Mouse (Mus musculus): ENCODE data around the gene Bcar1.

- TF ChIP-seq POLR2A (IDR thresholded peaks at IDR 0.05; ENCODE audit: low read depth, low read length) (no peak), CTCF (IDR thresholded peaks at IDR 0.05; ENCODE audit: borderline replicate concordance, insufficient read depth, low read length) (no peak)
Measured at GRCm38 (mm10) chr8:111720115-111720544, 23.5 kb downstream of the Bcar1 start.
